Comparison of ENCODE assay signal across 17 mouse cellular contexts in the genomic region with DNA sequence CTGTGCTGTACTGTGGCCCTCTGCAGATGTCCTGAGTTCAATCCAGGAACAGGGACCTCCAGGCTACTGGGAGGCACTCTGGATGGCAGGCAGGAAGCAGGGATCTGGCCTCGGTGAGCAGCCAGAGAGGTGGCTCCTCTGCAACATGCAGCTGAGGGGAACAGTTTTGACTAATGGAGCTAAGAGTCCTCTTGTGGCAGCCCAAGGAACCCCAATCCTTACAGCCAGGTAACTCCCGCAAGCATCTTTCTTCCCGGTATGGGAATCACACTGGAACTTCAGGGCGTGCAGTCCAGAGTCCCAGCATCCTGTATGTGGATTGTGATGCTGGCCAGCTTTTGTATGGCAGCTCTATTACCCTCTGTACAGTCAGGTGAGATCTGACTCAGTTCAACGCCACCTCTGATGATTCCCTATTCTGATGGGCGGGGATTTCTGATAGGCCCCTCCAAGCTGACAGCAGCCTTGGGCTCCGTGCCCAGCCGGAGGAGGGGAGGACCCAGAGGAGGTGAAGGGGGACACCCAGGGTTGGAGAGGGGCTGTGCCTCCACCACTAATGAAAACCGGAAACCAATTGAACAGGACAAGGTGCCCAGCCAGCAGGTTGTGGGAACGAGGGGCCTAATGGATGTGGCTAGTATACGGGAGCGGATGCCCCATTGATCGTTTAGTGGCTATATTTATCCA. TPM values are rescaled to one million over a fixed set of nuclear protein-coding genes. Genes with fewer than 3 reads are reported as not detected.
DNase-seq lines count a peak whose midpoint lies in the region; ATAC-seq and TF ChIP-seq lines count a peak whose summit lies in the region.
"Had no signal": no experiment of that assay in that cellular context is flagged by ENCODE, and none has a peak within 500 bp of the region (broad histone marks: within the 10 kb centered on the region; RNA-seq: fewer than 3 reads in every experiment).

No protein-coding gene starts in this region.

- H3K27me3 ChIP-seq in heart, embryonic 12.5 days (replicated peaks), result peaks cover 22% of the 10 kb centered on the region
- H3K27me3 ChIP-seq in kidney, embryonic 15.5 days, result peaks cover 39% of the 10 kb centered on the region
- peaks cover 31% of the 10 kb centered on the region for H3K27me3 ChIP-seq in E14TG2a.4 (ENCODE audit: insufficient read depth, low read length)
- H3K27me3 ChIP-seq in embryonic facial prominence, embryonic 10.5 days (replicated peaks; ENCODE audit: low read depth, poor library complexity, severe bottlenecking), result peaks cover 96% of the 10 kb centered on the region

- intact Hi-C loops in gastrocnemius, postnatal 36 days (cut with DNase I), result no loop called here

- WGBS in heart, embryonic 12.5 days, result 54% methylated on average over 13 of the region's 13 CpGs
- WGBS in kidney, embryonic 15.5 days, result 67% methylated on average over 13 of the region's 13 CpGs
- WGBS in embryonic facial prominence, embryonic 10.5 days, result 75% methylated on average over 13 of the region's 13 CpGs

- H3K27ac ChIP-seq in heart, embryonic 12.5 days (ENCODE audit: poor library complexity, severe bottlenecking), result peak overlapping the region; percentile 48
- peak overlapping the region; percentile 41 for H3K27ac ChIP-seq in kidney, embryonic 15.5 days
- H3K27ac ChIP-seq in embryonic facial prominence, embryonic 10.5 days (replicated peaks), result no peak overlapping the region
- H3K27ac ChIP-seq: embryonic facial prominence, embryonic 13.5 days had no signal

- DNase-seq in heart, adult 8-10 months (ENCODE audit: low spot score), result no peak
- DNase-seq in kidney, postnatal 10 days, result no peak
- DNase-seq in embryonic facial prominence, embryonic 10.5 days (ENCODE audit: low spot score), result no peak
- DNase-seq in gastrocnemius, postnatal 36 days, result no peak
- DNase-seq in layer of hippocampus, postnatal 10 days (ENCODE audit: low spot score in 2 of 2), result no peak
- DNase-seq: cerebellum, adult 11 months; gastrocnemius, postnatal 14 days; liver; lung, adult 2 months; right cerebral cortex, postnatal 4 days; thymus, postnatal 14 days had no signal

- TF ChIP-seq CTCF in E14TG2a.4 (conservative IDR thresholded peaks at IDR 0.05; ENCODE audit: low read length), result 0 out of 2 replicates have a peak, but pooled peaks have one; percentile 8

- peaks cover 83% of the 10 kb centered on the region for H3K4me1 ChIP-seq in heart, embryonic 12.5 days (replicated peaks)
- H3K4me1 ChIP-seq in kidney, embryonic 15.5 days, result peaks cover 46% of the 10 kb centered on the region
- peaks cover 82% of the 10 kb centered on the region for H3K4me1 ChIP-seq in E14TG2a.4 (replicated peaks; ENCODE audit: low read depth, low read length)
- H3K4me1 ChIP-seq in embryonic facial prominence, embryonic 10.5 days, result peaks cover 67% of the 10 kb centered on the region

- ATAC-seq in heart, embryonic 12.5 days (ENCODE audit: insufficient number of reproducible peaks, low FRiP score), result peak; percentile 46; the same call in 1 of the 2 replicates
- no peak for ATAC-seq in kidney, embryonic 15.5 days (replicated peaks; ENCODE audit: low FRiP score)
- ATAC-seq: forebrain, embryonic 14.5 days; inflammation-experienced regulatory T-cells, adult 6 months had no signal

- no peak overlapping the region for H3K4me2 ChIP-seq in heart, embryonic 12.5 days
- H3K4me2 ChIP-seq in kidney, embryonic 15.5 days, result no peak overlapping the region
- H3K4me2 ChIP-seq: embryonic facial prominence, embryonic 13.5 days had no signal

- H3K9me3 ChIP-seq in heart, embryonic 12.5 days (replicated peaks), result no peaks in the 10 kb centered on the region
- H3K9me3 ChIP-seq in kidney, embryonic 15.5 days (replicated peaks), result no peaks in the 10 kb centered on the region
- H3K9me3 ChIP-seq in E14TG2a.4 (ENCODE audit: low read length), result no peaks in the 10 kb centered on the region
- no peaks in the 10 kb centered on the region for H3K9me3 ChIP-seq in embryonic facial prominence, embryonic 10.5 days
- H3K9me3 ChIP-seq: embryonic facial prominence, embryonic 13.5 days had no signal

- no peaks in the 10 kb centered on the region for H3K36me3 ChIP-seq in heart, embryonic 12.5 days
- no peaks in the 10 kb centered on the region for H3K36me3 ChIP-seq in kidney, embryonic 15.5 days
- H3K36me3 ChIP-seq in E14TG2a.4 (ENCODE audit: insufficient read depth, low read length), result no peaks in the 10 kb centered on the region
- H3K36me3 ChIP-seq in embryonic facial prominence, embryonic 10.5 days (replicated peaks), result no peaks in the 10 kb centered on the region
- H3K36me3 ChIP-seq: embryonic facial prominence, embryonic 13.5 days had no signal

- H3K4me3 ChIP-seq in heart, embryonic 12.5 days, result no peak overlapping the region
- H3K4me3 ChIP-seq in kidney, embryonic 15.5 days (replicated peaks), result no peak overlapping the region
- H3K4me3 ChIP-seq in E14TG2a.4 (replicated peaks; ENCODE audit: low read length), result no peak overlapping the region
- H3K4me3 ChIP-seq in embryonic facial prominence, embryonic 10.5 days, result 0 out of 2 replicates have a peak overlapping the region, but pooled peaks have one; percentile 8
- H3K4me3 ChIP-seq: embryonic facial prominence, embryonic 13.5 days had no signal

- no peak overlapping the region for H3K9ac ChIP-seq in heart, embryonic 12.5 days
- H3K9ac ChIP-seq in kidney, embryonic 15.5 days, result no peak overlapping the region
- H3K9ac ChIP-seq: embryonic facial prominence, embryonic 13.5 days had no signal

RNA-seq across cellular contexts. Expression of a gene that starts 53.3 kb away (rescaled TPM):
- 23.6 and 26.1 TPM in 2 replicates for polyA plus RNA-seq in heart, embryonic 12.5 days (2016; fragmentation: Nextera tagmentation; extraction: Ambion mirVana)
- 10 to 100 TPM; 40.6 to 49.5 (median 47.3) TPM for total RNA-seq in heart, adult 8-10 months (2022)
- polyA plus RNA-seq in kidney, embryonic 15.5 days (2015; fragmentation: Nextera tagmentation; extraction: Ambion mirVana), result 7.1 and 7.3 TPM in 2 replicates
- 3.7 and 3.9 TPM in 2 replicates for polyA plus RNA-seq in embryonic facial prominence, embryonic 10.5 days (2016; fragmentation: Nextera tagmentation; extraction: Ambion mirVana)
- total RNA-seq in gastrocnemius, postnatal 36 days (2021), result 10 to 100 TPM; 24.8 to 45.6 TPM
- 1 to 10 TPM; 1.1 to 1.3 TPM for total RNA-seq in layer of hippocampus, postnatal 10 days (2021)

Comparison
In these comparisons a context has a peak if more than half of its experiments do, and no peak if none do; other contexts are left out.
1. RNA of a gene that starts 53.3 kb away (total RNA-seq): 40.6 to 49.5 TPM in heart, adult 8-10 months and 24.8 to 45.6 TPM in gastrocnemius, postnatal 36 days; 1.1 to 1.3 TPM in layer of hippocampus, postnatal 10 days; every median in the first group is over 10 times any median in the second.